Mouse (Mus musculus) adipocyte (in vitro differentiated cells): ENCODE measurements at regions not wholly inside any gene's neighbourhood (a gene's known extent, or its start where the extent isn't known, plus 50 kb on each side); places are given as distances from the start of the nearest gene placed in this dataset.

Experiments
- DNase-seq: peaks from one replicate; pipeline ENCODE4 v3.0.0-alpha.2; 2016; ENCODE audit warnings: low spot score

GRCm38 (mm10) chrX:166971721-166972120, 237.4 kb downstream of the Tmsb4x start:
- peak; percentile 3 for DNase-seq

- DNase-seq: no peak
Measured at GRCm38 (mm10) chrX:166964656-166965582, 244.2 kb downstream of the Tmsb4x start.

GRCm38 (mm10) chrX:166952528-166953189, 256.5 kb downstream of the Tmsb4x start:
- DNase-seq: no peak

- no peak for DNase-seq
Measured at GRCm38 (mm10) chrX:166951011-166951410, 258.1 kb downstream of the Tmsb4x start.

- DNase-seq: no peak
Measured at GRCm38 (mm10) chrX:166945915-166946314, 263.2 kb downstream of the Tmsb4x start.

- peak; percentile 7 for DNase-seq
Measured at GRCm38 (mm10) chrX:166945476-166945875, 263.6 kb downstream of the Tmsb4x start.

GRCm38 (mm10) chrX:166933766-166934165, 275.3 kb downstream of the Tmsb4x start:
- peak; percentile 58 for DNase-seq

- no peak for DNase-seq
Measured at GRCm38 (mm10) chrX:166932472-166932871, 276.6 kb downstream of the Tmsb4x start.

GRCm38 (mm10) chrX:166931048-166931447, 278.1 kb downstream of the Tmsb4x start:
- peak; percentile 57 for DNase-seq

- no peak for DNase-seq
Measured at GRCm38 (mm10) chrX:166929716-166930420, 279.2 kb downstream of the Tmsb4x start.

GRCm38 (mm10) chrX:166915356-166915953, 293.7 kb downstream of the Tmsb4x start:
- no peak for DNase-seq

- no peak for DNase-seq
Measured at GRCm38 (mm10) chrX:166906602-166907001, 302.5 kb downstream of the Tmsb4x start.

GRCm38 (mm10) chrX:166900761-166901160, 308.4 kb downstream of the Tmsb4x start:
- no peak for DNase-seq

GRCm38 (mm10) chrX:166895199-166895598, 309.7 kb upstream of the Egfl6 start:
- DNase-seq: peak; percentile 22

GRCm38 (mm10) chrX:166886417-166886816, 300.9 kb upstream of the Egfl6 start:
- no peak for DNase-seq

- no peak for DNase-seq
Measured at GRCm38 (mm10) chrX:166869515-166869914, 284.0 kb upstream of the Egfl6 start.

- DNase-seq: no peak
Measured at GRCm38 (mm10) chrX:166867692-166868091, 282.2 kb upstream of the Egfl6 start.
